Mouse (Mus musculus): ENCODE measurements around the gene Dguok. TPM values are rescaled to one million over a fixed set of nuclear protein-coding genes. Genes with fewer than 3 reads are reported as not detected.
A peak's percentile ranks its signal among the peaks of the same experiment; 100 is the strongest.

The Dguok gene
- polyA plus RNA-seq, 1 experiment from 2014 or later, result 70.0 TPM

DNA sequence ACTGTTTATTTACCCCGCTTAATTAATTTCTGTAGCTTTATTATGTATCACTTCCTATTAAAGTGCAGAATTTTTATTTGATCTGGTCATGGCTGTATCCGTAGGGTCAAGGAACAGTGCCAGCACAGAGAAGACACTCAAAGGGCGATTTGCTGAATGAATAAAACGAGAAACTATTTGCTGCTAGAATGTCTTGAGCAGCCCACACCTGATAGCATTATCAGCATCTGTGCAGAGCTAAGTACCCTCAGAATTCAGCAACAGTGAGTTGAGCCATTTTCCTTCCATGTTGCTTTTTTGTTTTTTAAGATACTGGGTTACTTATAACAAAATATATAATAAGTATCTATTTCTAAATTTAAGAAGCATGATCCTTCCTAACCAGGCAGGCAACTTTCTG lies 1.2 kb downstream of the Dguok start:
- H3K4me3 ChIP-seq (ENCODE audit: low read depth, low read length), result peak overlapping the region; percentile 85
- WGBS, result 94% methylated on average over 4 of the region's 4 CpGs
- no peaks in the 10 kb centered on the region for H3K9me3 ChIP-seq (ENCODE audit: control insufficient read depth, low read length)
- no peaks in the 10 kb centered on the region for H3K27me3 ChIP-seq (replicated peaks; ENCODE audit: control insufficient read depth, insufficient read depth, low read length)
- no peaks in the 10 kb centered on the region for H3K36me3 ChIP-seq (ENCODE audit: control insufficient read depth, insufficient read depth, low read length)
- peak overlapping the region; percentile 52 for H3K4me2 ChIP-seq (ENCODE audit: low read length)
- no peak for ATAC-seq (replicated peaks; ENCODE audit: low FRiP score, low TSS enrichment, low read depth)
- peak overlapping the region; percentile 83 for H3K9ac ChIP-seq (ENCODE audit: low read length)
- H3K27ac ChIP-seq (ENCODE audit: low read depth), result no peak overlapping the region
- no peak for DNase-seq (ENCODE audit: low spot score)
- peaks cover 9% of the 10 kb centered on the region for H3K4me1 ChIP-seq (replicated peaks; ENCODE audit: control insufficient read depth, insufficient read depth, low read length)

DNA sequence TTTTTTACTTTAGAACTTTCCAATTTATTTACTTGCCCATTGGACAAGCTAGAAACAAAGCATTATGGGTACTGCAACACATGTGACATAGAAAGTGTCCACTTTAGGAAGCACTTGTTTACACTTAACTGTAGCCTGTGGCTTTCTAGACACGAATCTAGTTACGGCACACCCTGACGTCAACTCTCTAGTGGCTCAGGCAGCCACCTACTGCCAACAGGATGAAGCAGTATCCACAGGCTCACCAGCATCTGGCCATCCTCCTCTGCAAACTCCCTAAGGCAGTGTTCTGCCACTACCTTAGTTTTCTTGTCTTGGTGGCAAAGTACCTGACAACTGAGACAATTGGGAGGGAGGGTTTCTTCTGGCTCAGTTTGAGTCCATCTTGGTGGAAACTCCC lies 3.4 kb downstream of the Dguok start:
- Histone ChIP-seq H3K4me2 (ENCODE audit: low read length) (no peak overlapping the region), H3K36me3 (ENCODE audit: control insufficient read depth, insufficient read depth, low read length) (no peaks in the 10 kb centered on the region), H3K9me3 (ENCODE audit: control insufficient read depth, low read length) (no peaks in the 10 kb centered on the region), H3K27ac (ENCODE audit: low read depth) (no peak overlapping the region), H3K4me3 (ENCODE audit: low read depth, low read length) (no peak overlapping the region), H3K4me1 (replicated peaks; ENCODE audit: control insufficient read depth, insufficient read depth, low read length) (peaks cover 9% of the 10 kb centered on the region), H3K27me3 (replicated peaks; ENCODE audit: control insufficient read depth, insufficient read depth, low read length) (no peaks in the 10 kb centered on the region), H3K9ac (ENCODE audit: low read length) (no peak overlapping the region)
- DNase-seq (ENCODE audit: low spot score) (no peak), ATAC-seq (replicated peaks; ENCODE audit: low FRiP score, low TSS enrichment, low read depth) (no peak)
- 77% methylated on average over 3 of the region's 3 CpGs for WGBS

DNA sequence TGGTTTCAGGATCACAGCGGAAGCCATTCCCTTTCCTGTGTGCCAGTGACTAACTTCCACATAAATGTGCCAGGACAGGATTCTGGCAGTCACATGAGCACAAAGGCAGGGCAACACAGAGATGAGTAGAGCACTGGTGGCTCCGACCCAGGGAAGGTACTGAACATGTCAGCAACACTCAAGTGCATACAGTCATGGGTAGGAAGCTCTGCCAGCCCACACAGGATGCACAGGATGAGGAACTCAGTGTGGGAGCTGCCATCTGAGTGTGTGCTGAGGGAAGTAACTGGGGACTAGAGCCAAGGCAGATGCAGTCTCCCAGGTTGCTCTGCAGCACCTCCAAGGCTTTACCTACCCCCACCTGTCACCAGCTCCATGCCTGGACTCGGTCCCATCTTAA lies 4.1 kb downstream of the Dguok start:
- no peak overlapping the region for H3K4me3 ChIP-seq (ENCODE audit: low read depth, low read length)
- DNase-seq (ENCODE audit: low spot score) (no peak), ATAC-seq (replicated peaks; ENCODE audit: low FRiP score, low TSS enrichment, low read depth) (no peak)
- 85% methylated on average over 3 of the region's 3 CpGs for WGBS
- H3K36me3 ChIP-seq (ENCODE audit: control insufficient read depth, insufficient read depth, low read length), result 0 out of 2 replicates have a peak, but pooled peaks cover 4% of the 10 kb centered on the region
- H3K4me1 ChIP-seq (replicated peaks; ENCODE audit: control insufficient read depth, insufficient read depth, low read length), result peaks cover 9% of the 10 kb centered on the region
- H3K9ac ChIP-seq (ENCODE audit: low read length), result no peak overlapping the region
- no peak overlapping the region for H3K27ac ChIP-seq (ENCODE audit: low read depth)
- H3K27me3 ChIP-seq (replicated peaks; ENCODE audit: control insufficient read depth, insufficient read depth, low read length), result no peaks in the 10 kb centered on the region
- H3K9me3 ChIP-seq (ENCODE audit: control insufficient read depth, low read length), result no peaks in the 10 kb centered on the region
- H3K4me2 ChIP-seq (ENCODE audit: low read length), result no peak overlapping the region

DNA sequence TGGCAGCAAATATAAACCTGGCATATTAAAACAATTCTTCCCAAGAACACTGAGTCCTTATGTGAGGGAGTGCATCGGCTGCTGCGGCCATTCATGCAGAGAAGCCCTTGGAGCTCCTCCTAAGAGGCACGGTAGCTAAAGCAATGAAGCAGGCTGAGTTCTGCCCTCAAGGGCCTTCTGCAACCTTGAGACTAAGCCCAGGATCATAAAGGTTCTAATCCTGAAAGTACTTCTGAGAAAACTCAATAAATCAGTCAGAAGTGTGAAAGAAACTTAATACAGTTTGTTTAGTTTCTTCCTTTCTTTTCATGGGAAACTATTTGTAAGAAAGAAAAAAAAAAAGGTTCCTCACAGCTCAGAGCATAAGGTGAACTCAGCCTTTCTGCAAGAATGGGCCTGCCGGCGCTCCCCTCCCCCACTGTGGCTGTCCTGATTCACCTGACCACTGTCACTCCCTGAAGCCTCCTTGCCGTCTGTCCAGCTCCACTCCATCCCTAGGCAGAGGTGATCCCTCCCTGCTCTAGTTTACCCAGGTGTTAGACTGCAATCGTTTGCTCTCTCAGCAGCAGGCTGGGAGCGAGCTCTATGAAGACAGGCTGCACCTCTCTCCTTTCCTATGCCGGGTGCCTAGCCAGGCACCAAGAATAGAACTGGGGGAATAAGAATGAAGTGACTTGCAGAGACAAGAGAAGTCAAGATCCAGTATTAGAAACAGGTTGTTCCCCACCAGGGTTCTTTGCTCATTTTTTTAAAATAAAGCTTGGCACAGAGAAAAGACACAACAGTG lies 5.1 kb downstream of the Dguok start:
- Histone ChIP-seq H3K4me3 (ENCODE audit: low read depth, low read length) (no peak overlapping the region), H3K27ac (ENCODE audit: low read depth) (no peak overlapping the region), H3K9me3 (ENCODE audit: control insufficient read depth, low read length) (no peaks in the 10 kb centered on the region), H3K36me3 (ENCODE audit: control insufficient read depth, insufficient read depth, low read length) (0 out of 2 replicates have a peak, but pooled peaks cover 10% of the 10 kb centered on the region), H3K4me2 (ENCODE audit: low read length) (no peak overlapping the region), H3K9ac (ENCODE audit: low read length) (no peak overlapping the region), H3K4me1 (replicated peaks; ENCODE audit: control insufficient read depth, insufficient read depth, low read length) (peaks cover 9% of the 10 kb centered on the region), H3K27me3 (replicated peaks; ENCODE audit: control insufficient read depth, insufficient read depth, low read length) (no peaks in the 10 kb centered on the region)
- DNase-seq (ENCODE audit: low spot score), result no peak
- 59% methylated on average over 9 of the region's 9 CpGs for WGBS
- no peak for ATAC-seq (replicated peaks; ENCODE audit: low FRiP score, low TSS enrichment, low read depth)

DNA sequence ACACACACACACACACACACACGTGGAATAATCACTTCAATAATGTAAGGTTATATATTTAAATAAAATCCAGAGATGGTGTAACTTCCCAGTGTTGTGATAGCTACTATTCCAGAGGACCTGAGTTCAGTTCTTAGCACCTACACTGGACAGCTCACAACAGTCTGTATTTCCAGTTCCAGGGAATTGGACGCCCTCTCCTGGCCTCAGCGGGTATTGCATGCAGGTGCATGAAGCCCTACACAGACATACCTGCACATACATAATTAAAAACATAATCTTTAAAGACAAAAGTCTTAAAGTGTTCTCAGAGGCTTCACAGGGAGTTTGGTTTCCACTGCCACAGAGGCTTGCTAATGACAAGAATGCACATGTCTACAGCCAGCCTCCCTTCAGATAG lies 6.3 kb downstream of the Dguok start:
- Histone ChIP-seq H3K27me3 (replicated peaks; ENCODE audit: control insufficient read depth, insufficient read depth, low read length) (no peaks in the 10 kb centered on the region), H3K36me3 (ENCODE audit: control insufficient read depth, insufficient read depth, low read length) (peaks cover 18% of the 10 kb centered on the region), H3K4me2 (ENCODE audit: low read length) (no peak overlapping the region), H3K9me3 (ENCODE audit: control insufficient read depth, low read length) (no peaks in the 10 kb centered on the region), H3K4me3 (ENCODE audit: low read depth, low read length) (no peak overlapping the region), H3K9ac (ENCODE audit: low read length) (no peak overlapping the region), H3K27ac (ENCODE audit: low read depth) (no peak overlapping the region), H3K4me1 (replicated peaks; ENCODE audit: control insufficient read depth, insufficient read depth, low read length) (0 out of 2 replicates have a peak, but pooled peaks cover 3% of the 10 kb centered on the region)
- DNase-seq (ENCODE audit: low spot score) (no peak), ATAC-seq (replicated peaks; ENCODE audit: low FRiP score, low TSS enrichment, low read depth) (no peak)
- 70% methylated on average over 3 of the region's 3 CpGs for WGBS

DNA sequence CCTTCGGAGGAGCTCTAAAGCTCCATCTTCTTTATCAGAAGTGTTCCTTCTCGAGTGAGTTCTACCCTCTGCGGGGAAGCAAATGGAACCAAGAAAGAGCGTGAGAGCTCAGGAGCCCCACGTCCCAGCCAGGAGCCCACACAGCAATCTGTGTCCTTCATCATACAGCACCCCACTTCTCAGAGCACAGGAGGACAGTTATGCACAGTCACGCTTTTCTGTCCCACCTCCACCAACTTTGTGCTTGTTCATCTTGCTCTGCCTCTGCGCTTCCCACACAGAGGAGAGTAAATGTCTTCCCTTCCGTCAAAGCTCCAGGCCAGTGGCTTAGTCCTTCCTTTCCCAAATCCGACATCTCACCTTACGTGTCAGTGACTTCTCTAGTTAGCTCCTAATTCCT lies 7.7 kb downstream of the Dguok start:
- Histone ChIP-seq H3K4me1 (replicated peaks; ENCODE audit: control insufficient read depth, insufficient read depth, low read length) (no peaks in the 10 kb centered on the region), H3K4me3 (ENCODE audit: low read depth, low read length) (no peak overlapping the region), H3K9me3 (ENCODE audit: control insufficient read depth, low read length) (no peaks in the 10 kb centered on the region), H3K4me2 (ENCODE audit: low read length) (no peak overlapping the region), H3K27me3 (replicated peaks; ENCODE audit: control insufficient read depth, insufficient read depth, low read length) (no peaks in the 10 kb centered on the region), H3K9ac (ENCODE audit: low read length) (no peak overlapping the region), H3K27ac (ENCODE audit: low read depth) (no peak overlapping the region), H3K36me3 (ENCODE audit: control insufficient read depth, insufficient read depth, low read length) (peaks cover 24% of the 10 kb centered on the region)
- DNase-seq (ENCODE audit: low spot score), result no peak
- WGBS, result 95% methylated on average over 10 of the region's 10 CpGs
- ATAC-seq (replicated peaks; ENCODE audit: low FRiP score, low TSS enrichment, low read depth), result no peak

DNA sequence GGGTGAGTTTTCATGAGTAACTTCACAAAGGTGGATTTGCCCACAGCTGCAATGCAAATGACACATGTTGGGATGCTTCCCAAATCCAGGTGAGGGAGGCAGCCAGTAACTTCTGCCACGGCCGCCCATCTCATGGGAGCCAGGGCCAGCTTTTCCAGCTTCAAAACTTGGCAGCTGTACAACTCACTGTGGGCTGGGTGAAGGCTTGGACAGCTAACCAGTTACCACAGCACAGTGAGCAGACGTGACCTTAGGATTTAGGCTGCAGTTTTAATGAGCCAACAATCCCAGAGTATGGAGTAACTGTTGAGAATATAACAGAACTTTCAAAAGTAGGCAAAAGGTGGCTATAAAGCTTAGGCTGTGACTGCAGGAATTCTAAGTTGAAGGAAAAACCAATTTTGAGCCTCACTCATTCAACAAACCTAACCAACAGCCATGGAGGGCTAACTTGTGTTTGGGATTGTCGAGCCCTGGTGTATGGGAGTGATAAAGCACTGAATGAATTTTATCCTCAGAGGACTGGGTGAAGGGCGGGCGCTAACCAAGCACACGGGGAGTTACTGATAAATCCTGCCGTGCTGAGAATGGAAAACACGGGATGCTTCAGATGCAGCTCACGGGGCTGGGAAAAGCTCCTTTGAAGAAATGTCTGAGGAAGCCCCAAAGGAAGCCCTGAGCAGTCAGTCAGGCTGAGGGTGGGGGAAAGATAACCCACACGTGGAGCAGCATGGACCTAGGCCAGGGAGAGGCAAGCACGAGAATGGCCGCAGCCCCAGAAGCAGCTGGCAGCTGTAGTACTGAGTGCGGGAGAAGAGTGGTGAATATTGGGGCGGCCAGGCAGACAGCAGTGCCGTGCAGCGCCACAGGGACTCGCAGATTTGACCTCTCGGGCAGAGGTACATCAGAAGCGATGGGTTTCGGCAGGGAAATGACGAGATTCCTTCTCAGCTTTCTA lies 9.7 kb downstream of the Dguok start:
- Histone ChIP-seq H3K4me1 (replicated peaks; ENCODE audit: control insufficient read depth, insufficient read depth, low read length) (no peaks in the 10 kb centered on the region), H3K9ac (ENCODE audit: low read length) (no peak overlapping the region), H3K9me3 (ENCODE audit: control insufficient read depth, low read length) (no peaks in the 10 kb centered on the region), H3K27ac (ENCODE audit: low read depth) (no peak overlapping the region), H3K27me3 (replicated peaks; ENCODE audit: control insufficient read depth, insufficient read depth, low read length) (no peaks in the 10 kb centered on the region), H3K4me3 (ENCODE audit: low read depth, low read length) (no peak overlapping the region), H3K36me3 (ENCODE audit: control insufficient read depth, insufficient read depth, low read length) (peaks cover 36% of the 10 kb centered on the region), H3K4me2 (ENCODE audit: low read length) (no peak overlapping the region)
- no peak for DNase-seq (ENCODE audit: low spot score)
- ATAC-seq (replicated peaks; ENCODE audit: low FRiP score, low TSS enrichment, low read depth), result no peak
- WGBS, result 86% methylated on average over 22 of the region's 22 CpGs

DNA sequence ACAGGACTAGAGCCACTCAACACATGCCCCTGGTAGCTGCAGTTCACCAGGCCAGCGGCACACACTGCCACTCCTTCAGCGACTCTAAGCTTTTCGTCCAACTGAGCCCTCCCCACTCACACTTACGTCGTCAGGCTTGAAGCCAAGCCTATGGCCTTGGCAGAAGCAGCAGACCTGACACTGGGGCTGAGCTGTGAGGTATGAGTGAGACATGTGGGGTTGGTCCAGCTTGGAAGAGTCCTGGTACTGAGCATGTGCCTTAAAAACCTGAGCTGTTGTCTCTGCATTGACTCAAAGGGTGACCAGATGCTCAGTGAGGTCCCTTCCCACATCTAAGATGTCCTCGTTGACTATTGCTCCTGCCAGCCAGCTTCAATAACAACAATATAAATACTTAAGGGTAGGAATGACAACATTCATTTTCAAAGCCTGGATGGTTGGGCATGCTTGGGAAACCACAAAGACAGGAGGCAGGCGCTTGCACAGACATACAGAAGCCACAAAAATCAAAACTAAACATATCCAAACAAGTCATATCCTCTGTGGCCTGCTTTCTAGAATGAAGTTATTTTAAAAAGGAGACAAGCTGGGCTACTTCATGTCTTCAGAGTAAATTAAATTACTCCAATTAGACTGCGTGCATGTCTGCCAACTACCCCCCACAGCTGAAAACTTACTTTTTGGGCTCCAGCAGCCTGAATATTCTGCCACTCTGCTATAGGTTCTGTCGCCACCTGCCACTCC lies 10.6 kb downstream of the Dguok start:
- no peak overlapping the region for H3K9ac ChIP-seq (ENCODE audit: low read length)
- no peak overlapping the region for H3K27ac ChIP-seq (ENCODE audit: low read depth)
- no peaks in the 10 kb centered on the region for H3K4me1 ChIP-seq (replicated peaks; ENCODE audit: control insufficient read depth, insufficient read depth, low read length)
- no peak for ATAC-seq (replicated peaks; ENCODE audit: low FRiP score, low TSS enrichment, low read depth)
- no peak for DNase-seq (ENCODE audit: low spot score)
- WGBS, result 91% methylated on average over 9 of the region's 9 CpGs
- H3K27me3 ChIP-seq (replicated peaks; ENCODE audit: control insufficient read depth, insufficient read depth, low read length), result no peaks in the 10 kb centered on the region
- peaks cover 36% of the 10 kb centered on the region for H3K36me3 ChIP-seq (ENCODE audit: control insufficient read depth, insufficient read depth, low read length)
- H3K4me2 ChIP-seq (ENCODE audit: low read length), result no peak overlapping the region
- no peaks in the 10 kb centered on the region for H3K9me3 ChIP-seq (ENCODE audit: control insufficient read depth, low read length)
- no peak overlapping the region for H3K4me3 ChIP-seq (ENCODE audit: low read depth, low read length)
